Mouse (Mus musculus) hindlimb bud, embryonic 11.5 days (tissue): Measurements from ENCODE around the gene Pgm1.
A peak's percentile ranks its signal among the peaks of the same experiment; 100 is the strongest.

ENCODE experiments used
- DNase-seq: peaks from one replicate; pipeline ENCODE4 v3.0.0-alpha.2; 2012; ENCODE audit warnings: low read depth, low spot score; ENCODE audit errors: extremely low spot score

The Pgm1 gene

DNA sequence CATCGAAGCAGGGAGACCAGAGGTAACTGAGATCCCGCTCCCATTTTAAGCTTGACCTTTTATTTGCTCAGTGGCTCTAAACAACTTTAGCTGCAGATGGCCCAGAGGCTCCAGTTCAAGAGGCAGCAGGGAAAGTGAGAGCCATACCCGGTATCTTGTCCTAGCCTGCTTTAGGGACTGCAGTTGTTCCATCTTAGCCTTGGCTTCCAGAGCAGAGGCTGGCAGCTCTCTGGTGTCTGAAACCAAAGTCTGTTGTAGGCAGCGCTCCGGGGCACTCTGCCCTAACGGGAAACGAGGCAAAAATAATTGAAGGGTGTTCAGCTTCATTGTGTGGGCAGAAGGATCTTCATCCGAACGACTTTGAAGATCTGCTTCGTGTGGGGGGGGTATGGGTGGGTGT is 26.2 kb downstream of the Pgm1 start:
- DNase-seq: no peak

DNA sequence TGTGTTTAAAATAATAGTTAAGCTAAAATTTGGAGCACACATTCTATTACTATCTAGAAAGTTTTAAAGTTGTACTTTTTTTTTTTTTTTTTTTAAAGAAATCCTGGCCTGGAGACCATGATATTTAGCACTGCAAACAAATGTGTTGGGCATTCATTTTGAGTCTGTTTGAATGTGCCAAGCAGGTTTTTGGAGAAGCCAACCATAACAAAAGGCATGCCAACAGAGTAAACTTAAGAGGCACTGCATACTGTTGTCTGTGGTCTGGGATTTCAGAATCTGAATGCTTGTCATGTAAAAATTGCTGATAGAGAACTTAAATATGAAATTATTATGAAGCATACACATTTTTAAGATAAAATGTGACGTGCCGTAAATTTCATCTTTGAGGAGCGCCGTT is 28.0 kb downstream of the Pgm1 start:
- no peak for DNase-seq

DNA sequence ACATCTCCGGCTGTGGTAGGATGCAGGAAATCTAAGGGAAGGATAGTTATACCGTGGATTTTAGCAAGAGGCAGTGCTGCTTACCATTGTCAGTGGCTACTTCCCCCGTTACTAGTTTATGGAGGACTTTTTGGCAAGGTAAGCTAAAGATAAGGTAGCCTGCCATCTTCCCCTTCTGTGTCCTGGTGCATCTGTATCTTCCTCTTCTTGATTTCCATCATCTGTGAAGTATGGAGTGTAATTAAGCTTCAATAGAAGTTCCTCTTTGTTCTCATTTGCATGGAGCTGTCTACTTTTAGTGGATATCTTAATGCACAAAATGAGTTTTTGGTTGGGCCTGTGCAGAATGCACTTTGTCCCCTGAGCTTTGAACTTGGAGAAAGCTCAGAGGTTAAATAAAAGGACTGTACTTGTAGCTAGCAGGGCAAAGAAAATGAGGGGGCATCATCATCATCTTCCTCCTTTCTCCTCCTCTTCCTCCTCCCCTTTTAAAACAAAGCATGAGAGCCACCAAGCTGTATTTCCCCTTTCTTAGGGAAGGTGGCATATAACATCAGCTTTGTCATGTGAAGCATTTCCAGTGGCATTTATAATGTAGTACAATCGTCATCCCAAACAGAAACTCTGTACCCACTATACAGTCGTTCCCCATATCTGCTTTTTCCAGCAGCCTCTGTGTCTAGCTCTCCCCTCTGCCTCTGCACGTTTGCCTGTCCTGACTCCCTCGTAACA is 29.0 kb downstream of the Pgm1 start:
- no peak for DNase-seq

DNA sequence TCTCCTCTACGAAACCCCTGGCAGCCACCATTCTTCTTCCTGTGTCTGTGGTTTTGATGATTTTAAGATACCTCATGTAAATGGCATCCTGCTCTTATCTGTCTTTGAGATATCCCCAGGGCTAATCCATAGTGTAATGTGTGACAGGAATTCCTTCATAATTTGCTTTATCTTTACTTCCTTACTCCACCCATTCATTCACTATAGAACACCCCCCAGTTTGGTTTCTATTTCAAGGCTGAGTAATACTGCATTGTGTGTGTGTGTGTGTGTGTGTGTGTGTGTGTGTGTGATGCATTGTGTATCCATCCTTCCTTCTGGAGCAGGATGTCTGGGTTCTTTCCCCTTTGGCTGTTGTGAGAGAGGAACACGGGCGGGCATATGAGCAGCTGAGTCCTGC is 30.1 kb downstream of the Pgm1 start:
- no peak for DNase-seq

DNA sequence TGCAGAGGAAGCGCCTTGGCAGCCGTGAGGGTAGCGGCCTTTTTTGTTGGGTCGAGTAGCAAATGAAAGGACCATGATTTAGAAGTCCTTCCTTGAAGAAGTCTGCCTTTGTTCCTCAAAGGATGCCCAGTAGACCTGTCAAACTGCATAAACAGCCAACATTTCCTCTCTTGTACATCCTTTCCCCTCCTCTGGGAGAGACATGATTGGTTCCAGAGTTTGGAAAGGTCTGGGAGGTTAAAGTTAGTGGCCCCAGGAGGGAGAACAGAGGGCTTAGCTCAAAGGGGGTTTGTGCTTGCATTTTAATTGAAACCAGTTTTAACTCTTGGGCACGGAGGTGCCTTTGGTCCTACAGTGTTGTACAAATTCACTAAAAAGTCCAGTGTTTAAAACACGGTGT is 37.3 kb downstream of the Pgm1 start:
- DNase-seq: peak; percentile 54

DNA sequence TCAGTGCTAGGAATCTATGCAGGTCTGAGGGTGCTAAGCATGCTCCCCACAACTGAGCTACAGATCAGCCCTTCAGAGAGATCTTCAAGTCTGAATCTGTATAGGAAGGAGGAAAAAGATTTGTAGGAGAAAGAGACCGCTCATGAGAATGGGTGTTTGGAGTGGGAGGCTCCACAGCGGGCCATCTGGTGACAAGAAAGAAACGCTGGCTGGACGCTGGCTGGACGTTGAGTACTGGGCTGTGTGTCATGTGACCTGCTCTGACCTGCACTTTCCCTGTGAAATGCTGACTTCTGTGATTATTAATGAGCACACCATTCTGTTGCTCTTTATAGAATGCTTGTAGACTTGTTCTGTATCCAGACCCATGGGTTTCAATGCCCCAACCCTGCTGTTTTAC is 40.1 kb downstream of the Pgm1 start:
- no peak for DNase-seq

DNA sequence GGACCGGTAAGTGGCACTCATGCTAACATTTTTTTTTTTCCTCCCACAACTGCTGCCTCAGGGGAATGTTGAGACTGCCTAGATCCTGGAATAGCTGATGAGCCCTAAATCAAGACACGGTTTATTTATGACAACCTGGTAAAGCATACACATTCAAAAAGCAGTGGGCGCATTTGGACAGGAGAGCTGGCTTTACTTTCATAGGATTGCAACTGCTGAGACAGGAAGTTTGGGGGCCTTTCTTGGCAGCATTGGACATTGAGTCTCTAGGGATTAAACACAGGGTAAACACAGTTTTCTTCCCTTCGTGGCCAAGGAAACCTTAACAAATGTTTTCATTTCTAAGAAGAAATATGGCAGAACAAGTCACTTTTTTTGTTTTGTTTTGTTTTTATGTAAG is 40.9 kb downstream of the Pgm1 start:
- no peak for DNase-seq

DNA sequence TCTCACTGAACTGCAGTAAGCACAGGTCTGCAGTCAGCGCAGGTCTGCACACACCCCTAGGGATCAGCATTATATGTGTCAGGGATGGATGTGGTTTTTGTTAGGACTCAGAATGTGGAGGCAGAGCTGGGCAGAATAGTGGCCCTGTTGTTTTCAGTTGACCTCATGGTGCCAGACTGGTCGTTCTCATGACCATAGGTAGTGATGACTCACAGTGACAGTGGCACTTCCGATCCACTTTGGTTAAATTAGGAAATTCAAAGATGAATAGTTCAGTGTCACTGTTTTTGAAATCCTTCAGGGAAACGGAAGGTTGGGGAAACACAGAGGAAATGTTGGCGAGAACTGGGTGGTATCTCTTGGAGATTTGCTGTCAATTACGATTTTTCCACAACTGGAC is 43.7 kb downstream of the Pgm1 start:
- no peak for DNase-seq

DNA sequence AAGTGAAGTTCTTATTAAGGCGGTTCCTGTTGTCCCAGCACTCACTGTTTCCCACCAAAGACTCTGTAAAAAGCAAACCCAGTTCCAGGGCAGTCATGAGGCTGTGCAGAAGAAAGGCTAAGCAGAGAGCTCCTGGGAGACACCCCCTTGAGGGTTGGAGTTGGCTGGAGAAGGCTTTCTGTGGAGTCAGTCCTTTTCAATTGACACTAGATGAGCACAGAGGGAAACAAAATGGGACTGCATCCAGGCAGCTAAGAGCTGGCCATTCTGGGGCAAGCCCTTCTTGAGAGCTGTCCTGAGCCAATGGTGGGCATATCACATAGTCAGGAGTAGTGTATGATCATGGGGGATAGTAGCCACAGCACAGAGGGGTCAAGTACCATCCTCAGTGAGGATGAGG is 44.7 kb downstream of the Pgm1 start:
- DNase-seq: no peak

DNA sequence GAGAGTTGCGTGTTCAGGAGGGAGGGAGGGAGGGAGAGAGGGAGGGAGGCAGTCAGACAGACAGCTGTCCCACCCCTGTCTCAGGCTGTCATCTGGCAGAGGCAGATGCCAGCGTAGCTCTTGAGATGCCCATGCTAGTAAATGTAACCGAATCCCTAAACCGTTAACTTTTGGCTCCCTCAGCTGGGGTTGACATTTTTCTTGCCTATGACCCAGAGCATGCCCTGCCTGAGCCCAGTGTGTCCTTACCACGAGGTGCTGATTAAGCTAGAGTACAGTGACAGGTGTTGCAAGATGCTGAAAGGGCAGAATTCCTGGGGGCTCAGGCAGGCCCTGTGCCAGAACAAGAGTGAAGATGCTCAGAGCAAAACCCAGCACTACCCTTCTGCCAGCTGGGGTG is 45.2 kb downstream of the Pgm1 start:
- no peak for DNase-seq

DNA sequence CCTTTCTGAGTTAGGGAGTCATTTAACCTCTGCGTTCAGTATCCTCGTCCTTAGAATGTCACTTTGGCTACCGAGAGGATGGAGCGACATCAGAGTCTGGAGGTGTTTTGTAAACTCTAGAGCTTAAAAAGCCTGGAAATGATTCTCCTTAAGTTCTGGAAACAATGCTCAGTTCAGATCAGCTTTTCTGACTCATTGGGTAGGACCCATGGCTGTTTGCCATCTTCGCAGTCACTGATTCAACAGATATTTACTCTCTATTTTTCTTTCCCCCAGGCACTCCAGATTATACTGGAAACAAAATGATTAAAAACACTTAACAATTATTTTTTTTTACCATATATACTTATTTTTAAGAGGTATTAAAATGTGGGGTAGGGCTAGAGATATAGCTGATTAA is 50.1 kb downstream of the Pgm1 start:
- DNase-seq: no peak

DNA sequence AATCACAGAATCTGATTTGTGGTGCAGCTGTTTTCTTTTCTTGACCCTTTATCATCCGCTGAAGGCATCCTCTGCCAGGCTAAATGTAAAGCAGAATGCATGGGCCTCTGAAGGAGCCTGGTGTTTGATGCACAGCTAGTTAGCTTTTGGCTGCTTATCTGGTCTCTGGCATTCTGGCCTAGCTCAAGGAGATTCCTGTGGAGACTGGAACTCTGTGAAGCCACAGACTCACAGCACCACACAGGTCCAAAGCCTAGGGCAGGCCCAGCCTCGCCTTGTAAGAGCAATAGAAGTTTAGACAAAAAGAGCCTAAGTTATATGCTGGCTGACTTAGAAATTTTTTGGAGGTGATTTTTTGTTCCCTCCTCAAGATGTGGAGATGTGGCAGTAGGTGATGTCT is 52.0 kb downstream of the Pgm1 start:
- no peak for DNase-seq

DNA sequence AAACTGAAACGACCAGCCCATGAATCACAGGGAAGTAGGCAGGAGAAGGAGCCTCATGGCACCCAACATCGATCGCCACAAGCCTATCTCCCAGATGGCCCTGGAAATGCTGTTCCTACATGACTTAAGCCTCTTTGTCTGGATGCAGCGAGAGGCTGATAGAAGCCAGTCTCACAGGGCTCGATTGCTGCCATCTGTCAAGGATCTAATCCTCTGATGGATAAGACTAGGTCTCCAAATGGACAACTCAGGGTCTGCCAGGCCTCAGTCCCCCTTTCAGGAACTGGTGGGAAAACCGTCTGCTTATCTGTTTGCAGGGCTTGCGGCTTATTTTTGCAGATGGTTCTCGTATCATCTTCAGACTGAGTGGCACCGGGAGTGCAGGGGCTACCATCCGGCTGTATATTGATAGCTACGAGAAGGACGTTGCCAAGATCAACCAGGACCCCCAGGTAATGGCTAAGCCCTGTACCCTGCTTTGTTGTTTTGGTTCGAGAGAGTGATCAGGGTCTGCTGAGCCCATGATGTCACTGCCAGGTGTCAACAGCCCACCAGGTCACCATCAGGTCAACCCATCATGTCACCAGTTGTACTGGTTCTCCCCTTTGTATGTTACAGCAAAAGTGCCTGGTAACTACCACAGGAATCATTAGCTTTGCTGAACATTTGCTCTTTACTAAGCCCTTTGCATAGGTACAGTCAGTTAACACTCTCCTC is 54.6 kb downstream of the Pgm1 start:
- no peak for DNase-seq

DNA sequence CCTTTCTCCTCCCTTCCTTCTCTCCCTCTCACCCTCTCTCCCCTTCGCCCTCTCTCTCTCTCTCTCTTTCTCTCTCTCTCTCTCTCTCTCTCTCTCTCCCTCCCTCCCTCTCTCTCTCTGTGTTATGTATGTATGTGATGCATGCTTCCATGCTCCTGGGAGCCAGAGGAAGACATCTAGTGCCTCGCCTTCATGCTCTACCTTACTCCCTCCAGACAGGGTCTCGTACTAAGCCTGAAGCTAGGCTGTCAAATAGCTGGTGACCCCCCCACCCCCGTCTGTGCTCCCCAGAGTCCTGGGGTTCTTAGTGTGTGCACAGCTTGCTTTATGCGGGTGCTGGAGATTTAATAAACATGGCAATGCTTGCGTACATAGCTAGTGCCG is 55.1 kb downstream of the Pgm1 start:
- no peak for DNase-seq

DNA sequence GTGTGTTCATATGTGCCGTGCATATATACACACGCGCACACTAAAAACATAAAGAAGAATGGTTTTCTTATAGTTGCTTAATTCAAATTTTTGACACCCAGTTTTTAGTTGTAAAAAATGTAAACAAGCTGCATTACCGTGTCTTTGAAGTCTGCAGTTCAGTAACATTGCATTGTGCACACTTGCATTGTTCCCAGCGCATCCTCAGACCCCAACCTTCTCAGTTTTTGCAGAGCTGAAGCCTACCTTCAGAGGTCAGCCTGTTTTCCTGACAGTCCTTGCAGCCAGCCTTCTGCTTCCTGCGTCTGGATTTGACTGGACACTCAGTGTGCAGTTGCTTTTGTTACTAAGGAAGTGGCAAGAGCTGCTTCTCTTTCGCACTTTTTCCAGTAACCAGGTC is 55.9 kb downstream of the Pgm1 start:
- no peak for DNase-seq

DNA sequence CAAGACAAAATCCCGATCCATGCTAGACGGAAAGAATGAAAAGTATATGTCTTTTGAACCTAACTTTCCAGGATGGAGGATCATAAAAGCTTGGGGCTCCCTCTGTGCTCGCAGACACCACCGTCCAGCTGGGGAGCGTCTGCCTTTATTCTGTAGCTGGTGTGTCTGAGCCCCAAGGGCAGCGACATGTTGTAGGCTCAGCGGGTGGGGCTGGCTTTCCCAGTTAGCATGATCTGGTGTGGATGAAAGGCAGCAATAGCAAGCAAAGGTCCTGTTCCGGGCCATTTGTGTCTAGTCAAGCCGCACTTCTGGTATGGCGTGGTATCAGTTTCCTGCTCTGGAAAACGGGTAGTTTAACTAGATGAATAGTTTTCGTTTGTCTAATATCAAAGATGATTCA is 56.4 kb downstream of the Pgm1 start:
- no peak for DNase-seq

DNA sequence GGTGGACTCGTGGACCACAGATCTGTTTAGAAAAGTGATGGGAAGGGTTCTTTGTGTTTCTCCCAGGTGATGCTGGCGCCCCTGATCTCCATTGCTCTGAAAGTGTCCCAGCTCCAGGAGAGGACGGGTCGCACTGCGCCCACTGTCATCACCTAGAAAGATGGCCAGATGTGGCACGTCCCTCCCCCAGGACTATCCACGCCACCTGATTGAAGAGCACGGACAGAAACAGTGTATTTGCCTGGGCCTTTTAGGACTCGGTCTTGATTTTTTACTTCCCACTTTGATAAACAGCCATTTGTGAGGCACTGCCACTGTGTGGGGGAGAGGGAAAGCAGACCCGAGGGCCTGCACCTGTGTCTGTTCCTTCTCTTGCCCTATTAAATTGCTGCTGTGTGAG is 57.4 kb downstream of the Pgm1 start:
- DNase-seq: no peak

DNA sequence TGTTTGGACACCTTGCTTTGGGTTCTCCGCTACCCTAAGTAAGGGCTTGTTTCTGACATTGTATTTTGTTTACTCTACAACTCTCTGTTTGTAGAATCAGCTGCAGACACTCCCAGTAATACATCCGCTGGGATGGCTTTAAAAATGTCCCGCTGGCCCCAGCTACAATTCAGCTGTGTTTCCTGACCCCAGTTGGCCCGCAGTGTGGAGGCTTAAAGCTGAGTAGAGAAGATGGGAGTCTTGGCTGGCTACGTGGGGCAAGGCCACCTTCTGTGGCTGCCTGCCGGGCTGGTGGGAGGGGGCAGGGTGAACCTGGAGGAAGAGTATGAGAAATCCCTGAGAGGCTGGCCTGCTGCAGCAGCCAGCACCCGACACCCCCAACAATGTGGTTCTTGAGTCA is 59.6 kb downstream of the Pgm1 start:
- DNase-seq: no peak

DNA sequence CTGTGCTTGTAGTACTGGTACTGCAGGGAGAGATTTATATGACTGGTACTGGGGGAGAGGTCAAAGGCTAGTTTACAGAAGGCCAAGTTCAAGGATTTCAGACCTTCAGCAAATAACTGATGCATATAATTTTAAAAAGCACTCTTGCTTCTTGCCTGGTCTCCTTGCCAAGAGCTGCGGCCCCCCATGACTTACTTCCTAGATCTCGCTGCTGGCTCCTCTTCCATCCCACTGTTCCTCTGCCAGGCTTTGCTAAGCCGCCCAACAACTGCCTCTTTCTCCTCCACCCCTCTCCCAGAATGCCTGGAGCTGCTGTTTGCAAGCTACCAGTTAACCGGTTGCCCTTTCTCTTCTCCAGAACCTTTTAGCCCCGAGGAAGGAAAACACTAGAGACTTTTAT is 71.8 kb downstream of the Pgm1 start:
- DNase-seq: no peak

DNA sequence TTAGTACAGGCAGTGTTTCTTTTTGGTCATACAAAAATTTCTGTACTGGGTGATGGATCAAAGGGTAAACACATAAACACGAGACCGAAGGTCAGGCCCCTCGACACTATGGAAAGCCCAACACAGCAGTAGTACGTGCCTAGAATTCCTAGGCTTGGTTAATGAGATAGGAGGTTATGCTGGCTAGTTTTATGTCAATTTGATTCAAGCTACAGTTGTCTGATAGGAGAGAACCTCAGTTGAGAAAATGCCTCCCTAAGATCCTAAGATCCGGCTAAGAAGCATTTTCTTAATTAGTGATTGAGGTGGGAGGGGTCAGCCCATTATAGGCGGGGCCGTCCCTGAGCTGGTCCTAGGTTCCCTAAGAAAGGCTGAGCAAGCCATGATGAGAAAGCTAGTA is 72.6 kb downstream of the Pgm1 start:
- DNase-seq: no peak

DNA sequence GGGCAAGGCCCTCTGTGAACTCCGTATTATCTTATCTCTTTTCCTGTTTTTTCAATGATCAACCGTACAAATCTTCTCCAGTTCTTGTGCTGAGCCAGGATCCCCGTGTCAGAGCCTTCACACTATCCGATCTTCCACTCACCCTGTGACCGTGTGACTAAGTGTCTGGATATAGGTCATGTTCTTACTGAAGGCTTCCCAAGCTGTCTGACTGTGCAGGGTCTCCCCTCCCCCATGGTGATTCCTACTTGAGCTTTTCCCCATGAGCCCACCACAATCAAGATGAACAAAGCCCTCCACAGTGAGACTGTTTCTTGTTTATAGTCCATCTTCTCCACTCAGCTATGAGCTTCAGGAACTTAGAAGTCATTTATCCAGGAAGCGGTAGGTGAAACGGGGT is 78.5 kb downstream of the Pgm1 start:
- no peak for DNase-seq

DNA sequence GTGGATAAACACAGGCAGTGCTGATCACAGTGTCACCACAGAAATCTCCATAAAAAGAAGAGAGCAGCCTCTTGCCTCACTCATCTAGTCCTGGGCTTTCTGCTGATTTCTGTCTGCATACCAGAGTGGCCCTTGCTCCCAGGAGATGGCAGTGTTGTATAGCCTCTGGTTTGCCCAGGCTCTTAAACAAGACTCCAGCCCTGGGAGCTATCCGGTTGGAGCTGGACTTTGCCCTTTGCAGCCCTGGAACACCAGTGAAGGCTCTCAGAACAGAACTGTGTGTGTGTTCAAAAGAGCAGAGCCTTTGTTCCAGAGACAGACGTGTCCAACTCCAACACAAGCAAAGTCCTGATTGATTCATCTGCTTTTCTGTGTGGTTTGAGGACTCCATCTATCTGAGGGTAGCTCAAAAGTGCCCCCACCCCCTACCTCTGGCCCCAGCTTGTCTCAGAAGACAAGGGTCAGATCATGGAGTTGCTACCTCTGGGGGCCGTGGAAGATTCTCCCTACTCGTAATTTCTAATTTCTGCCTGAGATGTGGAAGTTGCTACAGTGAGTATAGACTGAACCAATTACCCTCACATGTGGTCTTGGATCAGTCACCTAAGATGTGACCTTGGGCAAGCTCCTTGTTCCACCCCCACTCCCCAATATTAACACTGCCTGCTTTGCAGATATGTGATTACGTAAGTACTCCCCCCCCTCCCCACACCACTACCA is 79.3 kb downstream of the Pgm1 start:
- DNase-seq: peak; percentile 58
